ENCODE assay signal across 9 mouse cellular contexts in the genomic region with DNA sequence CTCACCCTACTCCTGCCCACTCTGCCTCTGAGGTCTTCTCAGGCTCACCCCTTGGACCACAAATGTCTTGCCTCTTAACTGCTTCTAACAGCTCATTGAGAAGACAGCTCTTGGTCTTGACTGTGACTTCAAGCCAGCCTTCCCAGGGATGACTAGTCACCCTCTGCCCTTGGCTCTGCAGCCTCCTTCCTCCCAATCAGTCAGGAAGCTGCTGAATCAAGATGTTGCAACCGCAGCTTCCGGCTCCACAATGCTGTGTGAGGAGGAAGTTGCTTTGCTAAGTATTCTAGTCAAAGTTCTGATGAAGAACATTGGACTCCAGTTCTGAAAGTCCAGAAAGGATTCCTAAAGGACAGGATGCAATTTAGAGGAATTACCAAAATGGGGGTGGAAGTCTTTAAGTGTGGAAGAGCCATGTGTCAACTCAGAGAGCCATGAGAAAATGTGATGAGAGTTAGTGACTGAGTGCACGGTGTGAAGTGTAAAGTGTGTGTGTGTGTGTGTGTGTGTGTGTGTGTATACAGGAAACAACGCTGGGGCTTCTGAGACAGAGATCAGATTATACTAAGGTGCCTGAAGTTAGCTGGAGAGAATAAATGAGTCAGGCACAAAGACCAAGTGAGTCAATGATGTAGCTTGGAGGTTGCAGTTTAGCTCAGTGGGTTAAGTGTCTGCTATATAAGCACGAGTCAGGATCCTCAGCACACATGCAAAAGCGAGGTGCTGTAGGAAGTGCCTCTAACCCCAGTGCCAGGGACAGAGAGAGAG. TPM values are rescaled to one million over a fixed set of nuclear protein-coding genes. Genes with fewer than 3 reads are reported as not detected.
DNase-seq lines count a peak whose midpoint lies in the region; ATAC-seq and TF ChIP-seq lines count a peak whose summit lies in the region.
"Had no signal": no experiment of that assay in that cellular context is flagged by ENCODE, and none has a peak within 500 bp of the region (broad histone marks: within the 10 kb centered on the region; RNA-seq: fewer than 3 reads in every experiment).

No protein-coding gene starts in this region.

- no peak overlapping the region for H3K27ac ChIP-seq in lung, postnatal 0 days (ENCODE audit: low read length)
- peak overlapping the region; percentile 60 for H3K27ac ChIP-seq in thymus, adult 2 months (ENCODE audit: control insufficient read depth, insufficient read depth, low read length)
- H3K27ac ChIP-seq: heart, embryonic 15.5 days had no signal

- WGBS in lung, postnatal 0 days: 44% methylated on average over 6 of the region's 6 CpGs
- WGBS in thymus, adult 2 months: 2% methylated on average over 6 of the region's 6 CpGs

- no peak for TF ChIP-seq CTCF in lung, postnatal 0 days (IDR thresholded peaks at IDR 0.05)
- no peak for TF ChIP-seq CTCF in thymus, adult 2 months (IDR thresholded peaks at IDR 0.05; ENCODE audit: borderline replicate concordance, control insufficient read depth, extremely low read depth, insufficient read depth, low read length, poor library complexity)

- TF ChIP-seq POLR2A in thymus, adult 2 months (IDR thresholded peaks at IDR 0.05; ENCODE audit: control insufficient read depth, extremely low read depth, insufficient read depth, low read length, poor library complexity): no peak

- no peak overlapping the region for H3K9ac ChIP-seq in lung, postnatal 0 days (replicated peaks; ENCODE audit: low read depth)
- H3K9ac ChIP-seq: heart, embryonic 15.5 days had no signal

- H3K9me3 ChIP-seq in lung, postnatal 0 days (ENCODE audit: low read length): no peaks in the 10 kb centered on the region
- H3K9me3 ChIP-seq: heart, embryonic 15.5 days had no signal

- intact Hi-C loops in heart, postnatal 25 days (cut with DNase I): loop anchor here (5.0 kb wide), 1 partner anchor 50 kb away; no protein-coding TSS in a partner anchor

- H3K27me3 ChIP-seq in lung, postnatal 0 days (replicated peaks; ENCODE audit: insufficient read depth, low read length): no peaks in the 10 kb centered on the region
- H3K27me3 ChIP-seq in thymus, adult 2 months (ENCODE audit: control insufficient read depth, insufficient read depth, low read length): no peaks in the 10 kb centered on the region
- H3K27me3 ChIP-seq: heart, embryonic 15.5 days had no signal

- no peak overlapping the region for H3K4me2 ChIP-seq in lung, postnatal 0 days (replicated peaks; ENCODE audit: low read depth, low read length)
- H3K4me2 ChIP-seq: heart, embryonic 15.5 days had no signal

- no peaks in the 10 kb centered on the region for H3K36me3 ChIP-seq in lung, postnatal 0 days (ENCODE audit: insufficient read depth, low read length)
- H3K36me3 ChIP-seq in thymus, adult 2 months (ENCODE audit: control insufficient read depth, insufficient read depth, low read length): no peaks in the 10 kb centered on the region
- H3K36me3 ChIP-seq: heart, embryonic 15.5 days had no signal

- DNase-seq in right cerebral cortex, postnatal 10 days (ENCODE audit: low spot score in 2 of 2): peak; percentile 41 to 58
- DNase-seq in right cerebral cortex, adult 18-20 months: no peak
- peak; percentile 45 for DNase-seq in heart, postnatal 25 days (ENCODE audit: low spot score)
- peak; percentile 52 for DNase-seq in lung, postnatal 0 days (ENCODE audit: low spot score)
- peak; percentile 84 for DNase-seq in thymus, adult 2 months
- no peak for DNase-seq in c-Kit-positive CD71-positive TER-119-positive erythroid progenitor cells, embryonic 14.5 days (ENCODE audit: low spot score)
- no peak for DNase-seq in layer of hippocampus, adult 8-10 months (ENCODE audit: low spot score in 2 of 2)

- no peaks in the 10 kb centered on the region for H3K4me1 ChIP-seq in lung, postnatal 0 days (ENCODE audit: insufficient read depth, low read depth, low read length)
- peaks cover 17% of the 10 kb centered on the region for H3K4me1 ChIP-seq in thymus, adult 2 months (replicated peaks; ENCODE audit: control insufficient read depth, insufficient read depth, low read length)
- H3K4me1 ChIP-seq: heart, embryonic 15.5 days had no signal

- no peak for TF ChIP-seq EP300 in lung, postnatal 0 days (IDR thresholded peaks at IDR 0.05)

- no peak overlapping the region for H3K4me3 ChIP-seq in lung, postnatal 0 days (ENCODE audit: low read depth, low read length)
- no peak overlapping the region for H3K4me3 ChIP-seq in thymus, adult 2 months (ENCODE audit: control insufficient read depth, insufficient read depth, low read length)
- H3K4me3 ChIP-seq: heart, embryonic 15.5 days had no signal

- ATAC-seq in lung, postnatal 0 days: 0 out of 2 replicates have a peak, but pooled peaks have one; percentile 49
- no peak for ATAC-seq in erythroblast, adult 5-6 weeks (replicated peaks; ENCODE audit: low FRiP score, poor library complexity, severe bottlenecking)

RNA-seq across cellular contexts. Expression of a gene that starts 14.5 kb away (rescaled TPM):
- 10 to 100 TPM; 25.8 to 29.0 TPM for total RNA-seq in heart, postnatal 25 days (2021)
- polyA plus RNA-seq in lung, postnatal 0 days (2015; fragmentation: Nextera tagmentation; extraction: Ambion mirVana): 56.3 and 62.5 TPM in 2 replicates
- 122 and 127 TPM in 2 replicates for polyA plus RNA-seq in thymus, adult 2 months (2012; rRNA removed)
- 7.9 and 22.7 TPM in 2 replicates for total RNA-seq in erythroblast, adult 5-6 weeks (2015; ENCODE audit: low replicate concordance)
- total RNA-seq in erythroblast, adult 5-6 weeks (2017; ENCODE audit: low replicate concordance): 14.9 and 16.5 TPM in 2 replicates
- 100 to 1,000 TPM; 125 to 130 (median 128) TPM for total RNA-seq in layer of hippocampus, adult 8-10 months (2022)

RNA-seq across cellular contexts. Expression of a gene that starts 58.7 kb away (rescaled TPM):
- 10 to 100 TPM; 34.6 to 47.1 TPM for total RNA-seq in heart, postnatal 25 days (2021)
- polyA plus RNA-seq in lung, postnatal 0 days (2015; fragmentation: Nextera tagmentation; extraction: Ambion mirVana): 2.3 and 3.1 TPM in 2 replicates
- 2.9 and 3.5 TPM in 2 replicates for polyA plus RNA-seq in thymus, adult 2 months (2012; rRNA removed)
- 1.9 and 5.0 TPM in 2 replicates for total RNA-seq in erythroblast, adult 5-6 weeks (2015; ENCODE audit: low replicate concordance)
- total RNA-seq in erythroblast, adult 5-6 weeks (2017; ENCODE audit: low replicate concordance): 1.3 and 5.7 TPM in 2 replicates
- 10 to 100 TPM; 28.0 to 34.3 (median 30.4) TPM for total RNA-seq in layer of hippocampus, adult 8-10 months (2022)

Comparison
In these comparisons a context has a peak if more than half of its experiments do, and no peak if none do; other contexts are left out.
1. DNase-seq: peak in right cerebral cortex, postnatal 10 days (2 of 2), heart, postnatal 25 days (single experiment), lung, postnatal 0 days (single experiment) and thymus, adult 2 months (single experiment); none in right cerebral cortex, adult 18-20 months (single experiment), c-Kit-positive CD71-positive TER-119-positive erythroid progenitor cells, embryonic 14.5 days (single experiment) and layer of hippocampus, adult 8-10 months (0 of 2).
2. RNA of a gene that starts 14.5 kb away (total RNA-seq): 125 to 130 TPM in layer of hippocampus, adult 8-10 months; 25.8 to 29.0 TPM in heart, postnatal 25 days and 7.9 to 22.7 TPM in erythroblast, adult 5-6 weeks; every median in the first group is over 4 times any median in the second.
3. RNA of a gene that starts 58.7 kb away (total RNA-seq): 34.6 to 47.1 TPM in heart, postnatal 25 days and 28.0 to 34.3 TPM in layer of hippocampus, adult 8-10 months; 1.3 to 5.7 TPM in erythroblast, adult 5-6 weeks; every median in the first group is over 4 times any median in the second.